Mouse (Mus musculus) kidney, adult 2 months (tissue): ENCODE measurements at regions not wholly inside any gene's neighbourhood (a gene's known extent, or its start where the extent isn't known, plus 50 kb on each side); places are given as distances from the start of the nearest gene placed in this dataset.

Experiments used
- CTCF ChIP-seq: fragments of 200-500 bp; conservative IDR thresholded peaks from 2 replicates; pipeline ENCODE4 v1.5.1; 2011; ENCODE audit warnings: low read depth, mild to moderate bottlenecking, control low read depth, low read length, moderate library complexity, mixed read lengths; ENCODE audit not compliant: insufficient read depth, insufficient read length
- POLR2A ChIP-seq: fragments of 200-500 bp; IDR thresholded peaks from one replicate; pipeline ENCODE4 v1.6.1; 2011; ENCODE audit warnings: low read depth, low read length, control low read depth

DNA sequence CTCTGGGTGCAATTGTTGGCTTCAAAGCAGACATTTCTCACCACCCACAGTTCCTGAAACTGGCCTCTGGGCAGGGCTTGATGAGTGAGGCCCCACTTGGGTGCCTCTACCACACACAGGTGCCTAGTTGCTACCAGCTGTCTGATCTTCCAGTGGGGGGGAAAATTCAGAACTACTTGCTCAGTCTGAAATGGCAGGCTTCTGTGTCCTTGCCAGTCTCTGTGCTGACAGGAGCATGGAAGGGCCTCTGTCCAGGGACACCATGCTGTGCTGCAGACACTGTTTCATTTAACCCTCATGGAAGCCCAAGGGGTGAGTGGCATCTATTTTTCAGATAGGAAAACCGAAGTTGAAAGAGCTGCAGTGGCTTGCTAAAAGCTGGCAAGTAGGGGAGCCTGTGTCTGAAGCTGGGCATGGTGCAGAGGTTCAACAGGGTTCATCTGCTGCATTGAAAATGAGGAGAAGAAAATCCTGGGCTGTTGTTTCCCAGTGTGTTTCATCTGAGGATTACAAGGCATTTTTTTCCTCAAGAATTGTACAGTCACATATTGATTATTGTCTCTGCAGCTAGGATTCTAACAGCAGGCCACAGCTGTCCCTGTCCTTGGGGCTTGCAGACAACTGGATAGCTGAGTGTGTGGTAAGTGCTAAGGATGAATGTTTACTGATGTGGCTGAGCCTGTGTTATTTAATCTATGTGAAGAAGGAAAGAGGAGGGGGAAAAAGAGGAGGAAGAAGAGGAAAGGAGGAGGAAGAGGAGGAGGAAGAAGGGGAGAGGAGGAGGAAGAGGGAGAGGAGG lies 78.4 kb upstream of the Gadd45a start:
- TF ChIP-seq POLR2A (no peak), CTCF (no peak)
